8 mouse cellular contexts compared by ENCODE assay signal in genomic region chr4:132420471-132420870, GRCm38 (mm10). TPM values are rescaled to one million over a fixed set of nuclear protein-coding genes. Genes with fewer than 3 reads are reported as not detected.
A peak's percentile ranks its signal among the peaks of the same experiment; 100 is the strongest.
DNase-seq lines count a peak whose midpoint lies in the region; ATAC-seq and TF ChIP-seq lines count a peak whose summit lies in the region.

No protein-coding gene starts in this region.

- no peak for TF ChIP-seq RAD21 in MEL (IDR thresholded peaks at IDR 0.05; ENCODE audit: low read depth, low read length)

- 0 out of 2 replicates have a peak, but pooled peaks cover 2% of the 10 kb centered on the region for H3K9me3 ChIP-seq in heart, embryonic 16.5 days (replicated peaks; ENCODE audit: control insufficient read depth, low read length)
- H3K9me3 ChIP-seq in MEL (replicated peaks; ENCODE audit: insufficient read depth, low read length): no peaks in the 10 kb centered on the region
- no peaks in the 10 kb centered on the region for H3K9me3 ChIP-seq in hindbrain, embryonic 14.5 days (ENCODE audit: control insufficient read depth, low read length)
- H3K9me3 ChIP-seq in midbrain, embryonic 13.5 days: no peaks in the 10 kb centered on the region

- peak overlapping the region; percentile 80 for H3K4me2 ChIP-seq in heart, embryonic 16.5 days (ENCODE audit: low read depth, low read length)
- H3K4me2 ChIP-seq in hindbrain, embryonic 14.5 days (replicated peaks): peak overlapping the region; percentile 83
- peak overlapping the region; percentile 72 for H3K4me2 ChIP-seq in midbrain, embryonic 13.5 days (replicated peaks)

- H3K27me3 ChIP-seq in heart, embryonic 16.5 days (ENCODE audit: control insufficient read depth, insufficient read depth, low read length): no peaks in the 10 kb centered on the region
- H3K27me3 ChIP-seq in MEL (ENCODE audit: control insufficient read depth in 1 of 2, insufficient read depth in 2 of 2, low read length in 2 of 2): no peaks in the 10 kb centered on the region
- no peaks in the 10 kb centered on the region for H3K27me3 ChIP-seq in hindbrain, embryonic 14.5 days (ENCODE audit: control insufficient read depth, insufficient read depth, low read length)
- no peaks in the 10 kb centered on the region for H3K27me3 ChIP-seq in midbrain, embryonic 13.5 days

- TF ChIP-seq EP300 in MEL (IDR thresholded peaks at IDR 0.05; ENCODE audit: low read depth in 1 of 2, low read length in 2 of 2): no peak

- peaks cover 28% of the 10 kb centered on the region for H3K4me1 ChIP-seq in heart, embryonic 16.5 days (ENCODE audit: control insufficient read depth, insufficient read depth, low read length)
- peaks cover 3 to 7% of the 10 kb centered on the region in 2 experiments; a peak in 2 of 4 replicates for H3K4me1 ChIP-seq in MEL (ENCODE audit: control insufficient read depth in 1 of 2, insufficient read depth in 2 of 2, low read length in 2 of 2)
- peaks cover 10% of the 10 kb centered on the region; the same call in 1 of the 2 replicates for H3K4me1 ChIP-seq in hindbrain, embryonic 14.5 days (replicated peaks; ENCODE audit: control insufficient read depth, insufficient read depth, low read length)
- H3K4me1 ChIP-seq in midbrain, embryonic 13.5 days (replicated peaks): peaks cover 21% of the 10 kb centered on the region

- ATAC-seq in heart, embryonic 16.5 days (replicated peaks; ENCODE audit: extremely low read depth, insufficient read depth, low FRiP score): no peak
- ATAC-seq in hindbrain, embryonic 14.5 days (ENCODE audit: low FRiP score): no peak
- ATAC-seq in midbrain, embryonic 13.5 days: no peak

- DNase-seq in heart, adult 11 months: no peak
- no peak for DNase-seq in MEL (ENCODE audit: low read depth, low spot score)
- DNase-seq in hindbrain, embryonic 14.5 days (ENCODE audit: low spot score): no peak
- DNase-seq in adrenal gland, postnatal 14 days: no peak
- no peak for DNase-seq in thymus, postnatal 10 days (ENCODE audit: low spot score in 2 of 2)
- DNase-seq in left cerebral cortex, adult 18-20 months (ENCODE audit: low spot score in 2 of 2): no peak

- 76% methylated on average over 5 of the region's 5 CpGs for WGBS in heart, embryonic 16.5 days
- WGBS in hindbrain, embryonic 14.5 days: 76% methylated on average over 5 of the region's 5 CpGs
- WGBS in midbrain, embryonic 13.5 days: 83% methylated on average over 5 of the region's 5 CpGs

- H3K36me3 ChIP-seq in heart, embryonic 16.5 days (ENCODE audit: control insufficient read depth, insufficient read depth): no peaks in the 10 kb centered on the region
- peaks cover 0 to 5% of the 10 kb centered on the region in 2 experiments; a peak in 2 of 4 replicates for H3K36me3 ChIP-seq in MEL (ENCODE audit: control insufficient read depth in 1 of 2, insufficient read depth in 2 of 2, low read length in 2 of 2)
- no peaks in the 10 kb centered on the region for H3K36me3 ChIP-seq in hindbrain, embryonic 14.5 days (replicated peaks; ENCODE audit: control insufficient read depth, insufficient read depth)
- H3K36me3 ChIP-seq in midbrain, embryonic 13.5 days: no peaks in the 10 kb centered on the region

- peaks cover 29% of the 10 kb centered on the region for H3K79me2 ChIP-seq in MEL (ENCODE audit: control insufficient read depth, insufficient read depth, low read length, poor library complexity)

- TF ChIP-seq POLR2A in MEL (IDR thresholded peaks at IDR 0.05; ENCODE audit: control insufficient read depth in 1 of 2, insufficient read depth in 1 of 2, low read depth in 1 of 2, low read length in 2 of 2, poor library complexity in 1 of 2): no peak

- TF ChIP-seq CTCF in MEL (IDR thresholded peaks at IDR 0.05 in 2 of 3, conservative IDR thresholded peaks at IDR 0.05 in 1 of 3; ENCODE audit: control insufficient read depth in 1 of 3, insufficient read depth in 1 of 3, low read depth in 2 of 3, low read length in 3 of 3, poor library complexity in 1 of 3, severe bottlenecking in 1 of 3): no peak

- peak overlapping the region; percentile 91 for H3K4me3 ChIP-seq in heart, embryonic 16.5 days (ENCODE audit: low read length)
- no peak overlapping the region for H3K4me3 ChIP-seq in MEL (ENCODE audit: control insufficient read depth in 1 of 2, insufficient read depth in 1 of 2, low read depth in 2 of 2, low read length in 2 of 2)
- H3K4me3 ChIP-seq in hindbrain, embryonic 14.5 days (replicated peaks; ENCODE audit: low read length): no peak overlapping the region
- peak overlapping the region; percentile 70 for H3K4me3 ChIP-seq in midbrain, embryonic 13.5 days (replicated peaks)

- H3K9ac ChIP-seq in heart, embryonic 16.5 days (ENCODE audit: low read length): peak overlapping the region; percentile 98
- peak overlapping the region; percentile 99 for H3K9ac ChIP-seq in MEL (ENCODE audit: control insufficient read depth, low read depth, low read length, poor library complexity, severe bottlenecking)
- H3K9ac ChIP-seq in hindbrain, embryonic 14.5 days: no peak overlapping the region
- no peak overlapping the region for H3K9ac ChIP-seq in midbrain, embryonic 13.5 days (replicated peaks)

- no peak overlapping the region; the same call in 1 of the 2 replicates for H3K27ac ChIP-seq in heart, embryonic 16.5 days (ENCODE audit: low read length)
- no peak overlapping the region for H3K27ac ChIP-seq in MEL (ENCODE audit: control insufficient read depth, low read depth, low read length)
- H3K27ac ChIP-seq in hindbrain, embryonic 14.5 days: no peak overlapping the region
- H3K27ac ChIP-seq in midbrain, embryonic 13.5 days: no peak overlapping the region

TF ChIP-seq in MEL, 35 proteins besides CTCF, POLR2A, EP300 and RAD21:
- no peak for TF ChIP-seq MAX (IDR thresholded peaks at IDR 0.05; ENCODE audit: low read length)

RNA-seq across cellular contexts. Expression of gene Phactr4, which starts 1.8 kb away (rescaled TPM):
- polyA plus RNA-seq in heart, embryonic 16.5 days (2015; fragmentation: Nextera tagmentation; extraction: Ambion mirVana): 15.8 and 16.5 TPM in 2 replicates
- total RNA-seq in MEL (2012; rRNA removed): 5.6 and 7.2 TPM in 2 replicates
- 10 to 100 TPM; 28.7 to 79.5 TPM for polyA plus RNA-seq in MEL (2012; ENCODE audit: insufficient read depth in 1 of 2, insufficient read length in 2 of 2, low read depth in 1 of 2, low replicate concordance in 2 of 2, missing spikeins in 1 of 2)
- polyA plus RNA-seq in hindbrain, embryonic 14.5 days (2014; fragmentation: Nextera tagmentation; extraction: Ambion mirVana): 8.1 and 9.2 TPM in 2 replicates
- polyA plus RNA-seq in midbrain, embryonic 13.5 days (2015; fragmentation: Nextera tagmentation; extraction: Ambion mirVana): 13.0 and 14.3 TPM in 2 replicates
- total RNA-seq in adrenal gland, postnatal 14 days (2021): 40.3 and 46.2 TPM in 2 replicates
- 10 to 100 TPM; 10.3 to 11.8 TPM for total RNA-seq in left cerebral cortex, adult 18-20 months (2021)

RNA-seq across cellular contexts. Expression of gene Med18, which starts 43.2 kb away (rescaled TPM):
- 14.5 and 15.9 TPM in 2 replicates for polyA plus RNA-seq in heart, embryonic 16.5 days (2015; fragmentation: Nextera tagmentation; extraction: Ambion mirVana)
- 26.8 and 32.9 TPM in 2 replicates for total RNA-seq in MEL (2012; rRNA removed)
- 10 to 100 TPM in 1 of 2 experiments, not detected in 1; 13.4 TPM for polyA plus RNA-seq in MEL (2012; ENCODE audit: insufficient read depth in 1 of 2, insufficient read length in 2 of 2, low read depth in 1 of 2, low replicate concordance in 2 of 2, missing spikeins in 1 of 2)
- 8.5 and 10.7 TPM in 2 replicates for polyA plus RNA-seq in hindbrain, embryonic 14.5 days (2014; fragmentation: Nextera tagmentation; extraction: Ambion mirVana)
- polyA plus RNA-seq in midbrain, embryonic 13.5 days (2015; fragmentation: Nextera tagmentation; extraction: Ambion mirVana): 17.8 and 20.9 TPM in 2 replicates
- total RNA-seq in adrenal gland, postnatal 14 days (2021): 7.8 and 10.7 TPM in 2 replicates
- total RNA-seq in left cerebral cortex, adult 18-20 months (2021): 10 to 100 TPM in 1 of 2 experiments, 1 to 10 TPM in 1; 9.7 to 10.7 TPM

Comparison
In these comparisons a context has a peak if more than half of its experiments do, and no peak if none do; other contexts are left out.
1. H3K4me3 ChIP-seq: peak in heart, embryonic 16.5 days (single experiment) and midbrain, embryonic 13.5 days (single experiment); none in MEL (0 of 2) and hindbrain, embryonic 14.5 days (single experiment).
2. H3K9ac ChIP-seq: peak in heart, embryonic 16.5 days (single experiment) and MEL (single experiment); none in hindbrain, embryonic 14.5 days (single experiment) and midbrain, embryonic 13.5 days (single experiment).
3. Peak in every context shown above with its lines, with median percentiles within 50 percentile points of each other: H3K4me2 ChIP-seq.